27 mouse cellular contexts compared by ENCODE assay signal in the genomic region with DNA sequence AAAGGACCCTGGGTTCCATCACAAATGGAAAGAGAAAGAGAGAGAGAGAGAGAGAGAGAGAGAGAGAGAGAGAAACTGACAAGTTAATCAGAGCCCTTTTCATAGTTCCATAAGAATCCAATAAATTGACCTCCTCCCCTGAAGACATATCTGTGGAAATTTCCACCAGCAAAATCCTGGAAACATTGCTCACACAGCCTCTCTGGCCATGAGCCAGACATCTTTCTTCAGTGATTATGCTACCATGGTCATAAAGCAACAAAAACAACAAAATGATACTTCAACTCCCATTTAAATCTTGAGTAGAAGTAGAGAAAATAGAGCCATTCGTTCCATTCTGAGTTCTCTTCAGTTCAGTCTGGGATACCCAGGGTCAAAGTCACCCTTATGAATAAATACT. TPM values are rescaled to one million over a fixed set of nuclear protein-coding genes. Genes with fewer than 3 reads are reported as not detected.
DNase-seq lines count a peak whose midpoint lies in the region; ATAC-seq lines count a peak whose summit lies in the region.
"Had no signal": no experiment of that assay in that cellular context is flagged by ENCODE, and none has a peak within 500 bp of the region (broad histone marks: within the 10 kb centered on the region; RNA-seq: fewer than 3 reads in every experiment).

No protein-coding gene starts in this region.

- H3K27ac ChIP-seq in heart, embryonic 11.5 days (ENCODE audit: low read depth, low read length), result no peak overlapping the region
- no peak overlapping the region for H3K27ac ChIP-seq in kidney, embryonic 16.5 days (ENCODE audit: low read length)
- H3K27ac ChIP-seq: embryonic facial prominence, embryonic 12.5 days; embryonic facial prominence, embryonic 15.5 days; heart, embryonic 13.5 days; hindbrain, embryonic 14.5 days; hindbrain, postnatal 0 days had no signal

- H3K4me2 ChIP-seq in heart, embryonic 11.5 days, result no peak overlapping the region
- no peak overlapping the region for H3K4me2 ChIP-seq in kidney, embryonic 16.5 days (replicated peaks; ENCODE audit: low read depth, low read length)
- H3K4me2 ChIP-seq: embryonic facial prominence, embryonic 12.5 days; embryonic facial prominence, embryonic 15.5 days; heart, embryonic 13.5 days; hindbrain, embryonic 14.5 days had no signal

- no peak overlapping the region for H3K4me3 ChIP-seq in heart, embryonic 11.5 days (ENCODE audit: low read depth, low read length)
- H3K4me3 ChIP-seq in kidney, embryonic 16.5 days (ENCODE audit: low read length), result no peak overlapping the region
- H3K4me3 ChIP-seq: embryonic facial prominence, embryonic 12.5 days; embryonic facial prominence, embryonic 15.5 days; heart, embryonic 13.5 days had no signal

- H3K9ac ChIP-seq in heart, embryonic 11.5 days (ENCODE audit: low read depth, low read length), result no peak overlapping the region
- no peak overlapping the region for H3K9ac ChIP-seq in kidney, embryonic 16.5 days (replicated peaks; ENCODE audit: low read length)
- H3K9ac ChIP-seq: embryonic facial prominence, embryonic 12.5 days; embryonic facial prominence, embryonic 15.5 days; forebrain, postnatal 0 days; heart, embryonic 13.5 days; hindbrain, embryonic 14.5 days had no signal

- 77% methylated on average over 1 of the region's 1 CpGs for WGBS in heart, embryonic 11.5 days (ENCODE audit: insufficient replicate concordance)
- WGBS in kidney, embryonic 16.5 days, result 66% methylated on average over 1 of the region's 1 CpGs

- ATAC-seq in heart, embryonic 11.5 days (replicated peaks; ENCODE audit: insufficient number of reproducible peaks, low FRiP score, low TSS enrichment), result no peak
- no peak for ATAC-seq in kidney, embryonic 16.5 days (ENCODE audit: low FRiP score, low TSS enrichment)
- ATAC-seq: forebrain, embryonic 14.5 days; forebrain, postnatal 0 days; hindbrain, postnatal 0 days; inflammation-experienced regulatory T-cells, adult 6 months; intestine, embryonic 16.5 days had no signal

- no peaks in the 10 kb centered on the region for H3K27me3 ChIP-seq in heart, embryonic 11.5 days (ENCODE audit: control insufficient read depth, insufficient read depth, low read length)
- H3K27me3 ChIP-seq in kidney, embryonic 16.5 days (ENCODE audit: insufficient read depth, low read length), result no peaks in the 10 kb centered on the region
- H3K27me3 ChIP-seq: CH12.LX; embryonic facial prominence, embryonic 12.5 days; embryonic facial prominence, embryonic 15.5 days had no signal

- DNase-seq in adrenal gland, postnatal 14 days, result peak; percentile 21
- no peak for DNase-seq in adrenal gland, adult 2 months
- peak; percentile 89 for DNase-seq in heart, adult 11 months
- DNase-seq in kidney, postnatal 14 days, result peak; percentile 36
- peak; percentile 43 for DNase-seq in adipocyte (ENCODE audit: low spot score)
- no peak for DNase-seq in urinary bladder, adult 2 months (ENCODE audit: low spot score)
- DNase-seq: adrenal gland, postnatal 10 days; B cell, adult 2 months; cerebellum, adult 11 months; cerebellum, adult 2 months; cerebellum, adult 9-11 months; cerebellum, postnatal 25 days; forebrain, postnatal 0 days; gastrocnemius, postnatal 10 days; heart, postnatal 4 days had no signal

- no peaks in the 10 kb centered on the region for H3K36me3 ChIP-seq in heart, embryonic 11.5 days (ENCODE audit: control insufficient read depth, insufficient read depth, low read length)
- H3K36me3 ChIP-seq in kidney, embryonic 16.5 days (ENCODE audit: insufficient read depth, low read length), result no peaks in the 10 kb centered on the region
- H3K36me3 ChIP-seq: embryonic facial prominence, embryonic 12.5 days; embryonic facial prominence, embryonic 15.5 days; G1E; heart, embryonic 13.5 days had no signal

- H3K4me1 ChIP-seq in heart, embryonic 11.5 days (ENCODE audit: control insufficient read depth, insufficient read depth, low read length), result no peaks in the 10 kb centered on the region
- H3K4me1 ChIP-seq in kidney, embryonic 16.5 days (ENCODE audit: insufficient read depth, low read length), result no peaks in the 10 kb centered on the region
- H3K4me1 ChIP-seq: embryonic facial prominence, embryonic 12.5 days; embryonic facial prominence, embryonic 15.5 days had no signal

- H3K9me3 ChIP-seq in heart, embryonic 11.5 days (replicated peaks; ENCODE audit: control insufficient read depth, low read length), result no peaks in the 10 kb centered on the region
- no peaks in the 10 kb centered on the region for H3K9me3 ChIP-seq in kidney, embryonic 16.5 days (ENCODE audit: low read length)
- H3K9me3 ChIP-seq: embryonic facial prominence, embryonic 12.5 days; embryonic facial prominence, embryonic 15.5 days; G1E; heart, embryonic 13.5 days had no signal

RNA-seq across cellular contexts. Expression of a gene that starts 24.1 kb away (rescaled TPM):
- 36.1 and 38.7 TPM in 2 replicates for total RNA-seq in adrenal gland, postnatal 14 days (2021)
- 10 to 100 TPM; 43.2 to 50.9 TPM for total RNA-seq in adrenal gland, adult 2 months (2021)
- polyA plus RNA-seq in adrenal gland, adult 2 months (2012; rRNA removed), result 38.2 and 56.7 TPM in 2 replicates
- 0.99 and 1.2 TPM in 2 replicates for polyA plus RNA-seq in heart, embryonic 11.5 days (2014; fragmentation: Nextera tagmentation; extraction: Ambion mirVana)
- polyA plus RNA-seq in kidney, embryonic 16.5 days (2015; fragmentation: Nextera tagmentation; extraction: Ambion mirVana), result 1.0 and 1.1 TPM in 2 replicates
- 10.1 and 12.1 TPM in 2 replicates for polyA plus RNA-seq in urinary bladder, adult 2 months (2012; rRNA removed)

Comparison
In these comparisons a context has a peak if more than half of its experiments do, and no peak if none do; other contexts are left out.
1. DNase-seq: peak in adrenal gland, postnatal 14 days (single experiment), heart, adult 11 months (single experiment), kidney, postnatal 14 days (single experiment) and adipocyte (single experiment); none in adrenal gland, adult 2 months (single experiment) and urinary bladder, adult 2 months (single experiment).